Mouse (Mus musculus): Measurements from ENCODE around the gene Lingo2. TPM values are rescaled to one million over a fixed set of nuclear protein-coding genes. Genes with fewer than 3 reads are reported as not detected.

Lingo2 gene
- total and polyA plus RNA-seq, 3 experiments, result not detected

DNA sequence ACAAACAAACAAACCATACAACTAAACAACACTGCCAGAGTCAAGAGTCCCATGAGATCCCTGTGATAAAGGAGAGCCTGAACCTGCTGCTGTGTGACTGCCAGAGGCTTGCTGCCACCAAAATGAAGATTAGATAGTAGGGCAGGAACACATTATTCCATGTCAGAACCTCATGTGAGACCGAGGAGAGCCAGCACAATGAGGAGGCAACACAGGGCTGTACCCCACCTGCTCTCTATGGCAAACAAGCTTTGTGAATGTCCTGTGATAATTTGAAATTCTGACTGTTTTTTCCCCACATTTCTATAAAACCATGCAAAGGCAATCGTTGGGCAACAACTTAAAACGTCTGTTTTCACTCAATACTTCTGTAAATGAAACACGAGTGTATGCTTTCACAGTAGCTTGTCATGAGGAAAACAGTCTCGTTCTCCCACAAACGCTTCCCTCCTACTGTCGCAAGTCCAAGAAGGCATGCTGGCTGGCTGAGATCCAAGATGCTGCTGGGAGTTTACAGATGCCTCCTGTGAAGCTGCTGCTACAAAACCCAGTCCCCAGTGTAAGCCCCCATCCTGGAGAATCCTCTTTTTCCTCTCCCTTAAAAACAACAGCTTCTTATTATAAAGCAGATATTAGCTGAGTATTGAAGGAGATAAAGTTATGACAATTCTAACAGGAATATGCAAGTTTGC lies 765.2 kb downstream of the Lingo2 start:
- DNase-seq (ENCODE audit: low read depth, low spot score), result no peak
- TF ChIP-seq RCOR1 (IDR thresholded peaks at IDR 0.05; ENCODE audit: low read depth, low read length) (no peak), POLR2A (IDR thresholded peaks at IDR 0.05; ENCODE audit: control insufficient read depth in 1 of 2, insufficient read depth in 1 of 2, low read depth in 1 of 2, low read length in 2 of 2, poor library complexity in 1 of 2) (no peak), BHLHE40 (IDR thresholded peaks at IDR 0.05; ENCODE audit: borderline replicate concordance, low read depth, low read length) (no peak), ETS1 (IDR thresholded peaks at IDR 0.05; ENCODE audit: low read depth, low read length) (no peak)
- no peaks in the 10 kb centered on the region for H3K9me3 ChIP-seq (replicated peaks; ENCODE audit: insufficient read depth, low read length)
- H3K27me3 ChIP-seq (ENCODE audit: control insufficient read depth in 1 of 2, insufficient read depth in 2 of 2, low read length in 2 of 2), result no peaks in the 10 kb centered on the region
- H3K9ac ChIP-seq (ENCODE audit: control insufficient read depth, low read depth, low read length, poor library complexity, severe bottlenecking), result no peak overlapping the region
- no peak overlapping the region for H3K27ac ChIP-seq (ENCODE audit: control insufficient read depth, low read depth, low read length)
- no peaks in the 10 kb centered on the region for H3K36me3 ChIP-seq (ENCODE audit: control insufficient read depth in 1 of 2, insufficient read depth in 2 of 2, low read length in 2 of 2)
- no peak overlapping the region for H3K4me3 ChIP-seq (ENCODE audit: control insufficient read depth in 1 of 2, insufficient read depth in 1 of 2, low read depth in 2 of 2, low read length in 2 of 2)
- H3K4me1 ChIP-seq (ENCODE audit: control insufficient read depth in 1 of 2, insufficient read depth in 2 of 2, low read length in 2 of 2), result no peaks in the 10 kb centered on the region
- H3K79me2 ChIP-seq (ENCODE audit: control insufficient read depth, insufficient read depth, low read length, poor library complexity), result no peaks in the 10 kb centered on the region

DNA sequence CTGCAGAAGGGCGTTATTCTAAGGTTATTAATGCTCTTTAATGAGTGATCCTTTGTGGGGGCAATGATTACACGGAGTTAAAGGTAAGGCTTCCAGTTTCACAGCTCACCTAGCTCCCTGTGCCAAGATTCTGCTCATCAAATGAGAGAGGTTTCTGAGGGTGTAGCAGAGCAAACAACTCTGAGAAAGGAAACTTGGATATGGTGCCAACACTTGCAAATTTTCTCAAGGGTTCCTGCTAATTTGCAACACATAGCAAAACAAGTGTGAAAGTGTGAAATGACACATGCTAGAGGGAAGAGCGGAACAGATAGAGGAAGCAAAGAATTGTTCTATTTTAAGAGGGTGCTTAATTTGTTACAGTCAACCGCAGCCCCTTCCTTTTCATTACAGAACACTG lies 767.9 kb downstream of the Lingo2 start:
- no peaks in the 10 kb centered on the region for H3K79me2 ChIP-seq (ENCODE audit: control insufficient read depth, insufficient read depth, low read length, poor library complexity)
- H3K4me3 ChIP-seq (ENCODE audit: control insufficient read depth in 1 of 2, insufficient read depth in 1 of 2, low read depth in 2 of 2, low read length in 2 of 2), result no peak overlapping the region
- no peak for DNase-seq (ENCODE audit: low read depth, low spot score)
- no peaks in the 10 kb centered on the region for H3K36me3 ChIP-seq (ENCODE audit: control insufficient read depth in 1 of 2, insufficient read depth in 2 of 2, low read length in 2 of 2)
- H3K4me1 ChIP-seq (ENCODE audit: control insufficient read depth in 1 of 2, insufficient read depth in 2 of 2, low read length in 2 of 2), result no peaks in the 10 kb centered on the region
- no peaks in the 10 kb centered on the region for H3K9me3 ChIP-seq (replicated peaks; ENCODE audit: insufficient read depth, low read length)
- H3K27me3 ChIP-seq (ENCODE audit: control insufficient read depth in 1 of 2, insufficient read depth in 2 of 2, low read length in 2 of 2), result no peaks in the 10 kb centered on the region
- TF ChIP-seq USF2 (IDR thresholded peaks at IDR 0.05; ENCODE audit: borderline replicate concordance in 1 of 2, insufficient read depth in 1 of 2, low read depth in 1 of 2, low read length in 2 of 2), result no peak
- no peak for TF ChIP-seq NELFE (IDR thresholded peaks at IDR 0.05; ENCODE audit: low read depth, low read length)
- TF ChIP-seq MAZ (IDR thresholded peaks at IDR 0.05; ENCODE audit: low read depth, low read length), result no peak
- no peak for TF ChIP-seq BHLHE40 (IDR thresholded peaks at IDR 0.05; ENCODE audit: borderline replicate concordance, low read depth, low read length)
- no peak for TF ChIP-seq ZMIZ1 (IDR thresholded peaks at IDR 0.05; ENCODE audit: low read depth, low read length)
- no peak for TF ChIP-seq ZC3H11A (IDR thresholded peaks at IDR 0.05; ENCODE audit: low read depth, low read length)
- no peak for TF ChIP-seq MYC (IDR thresholded peaks at IDR 0.05; ENCODE audit: low read depth, low read length)
- TF ChIP-seq ELF1 (IDR thresholded peaks at IDR 0.05; ENCODE audit: low read depth, low read length), result no peak
- TF ChIP-seq MXI1 (IDR thresholded peaks at IDR 0.05; ENCODE audit: low read depth, low read length), result no peak
- no peak for TF ChIP-seq MEF2A (IDR thresholded peaks at IDR 0.05; ENCODE audit: extremely low read depth, insufficient replicate concordance, low read depth, low read length, poor library complexity, severe bottlenecking)
- no peak for TF ChIP-seq NRF1 (IDR thresholded peaks at IDR 0.05; ENCODE audit: insufficient read depth, low read depth, low read length, poor library complexity, severe bottlenecking)
- TF ChIP-seq POLR2AphosphoS5 (IDR thresholded peaks at IDR 0.05; ENCODE audit: borderline replicate concordance, low read depth, low read length), result no peak
- no peak for TF ChIP-seq GATA1 (IDR thresholded peaks at IDR 0.05; ENCODE audit: low read depth, low read length)
- no peak for TF ChIP-seq MYB (IDR thresholded peaks at IDR 0.05; ENCODE audit: low read depth, low read length)
- no peak for TF ChIP-seq GABPA (IDR thresholded peaks at IDR 0.05; ENCODE audit: low read depth, low read length)
- TF ChIP-seq UBTF (IDR thresholded peaks at IDR 0.05; ENCODE audit: borderline replicate concordance, insufficient read depth, low read depth, low read length), result no peak
- H3K9ac ChIP-seq (ENCODE audit: control insufficient read depth, low read depth, low read length, poor library complexity, severe bottlenecking), result no peak overlapping the region
- H3K27ac ChIP-seq (ENCODE audit: control insufficient read depth, low read depth, low read length), result no peak overlapping the region

All from MEL (cell line).